Mouse (Mus musculus) limb, embryonic 10.5 days (tissue): ENCODE results near the gene Zdhhc6. TPM values are rescaled to one million over a fixed set of nuclear protein-coding genes. Genes with fewer than 3 reads are reported as not detected.

ENCODE experiments used
- polyA plus RNA-seq: library from polyadenylated mRNA; unstranded; fragments of >200 nt; fragmentation: Nextera tagmentation; extraction: Ambion mirVana; gene quantifications from 2 replicates; pipeline ENCODE4 v1.2.1, GENCODE M21; 2016

The Zdhhc6 gene
- polyA plus RNA-seq, 1 experiment from 2014 or later = 120 TPM

Other genes with a start within 250 kb of the Zdhhc6 start
- gene Gpam, start 188.8 kb downstream of the Zdhhc6 start, polyA plus RNA-seq = 15.8 and 16.2 TPM in 2 replicates
- gene Tectb, start 135.3 kb downstream of the Zdhhc6 start, polyA plus RNA-seq = not detected in 2 replicates
- gene Gucy2g, start 74.8 kb downstream of the Zdhhc6 start, polyA plus RNA-seq = not detected in 2 replicates
- gene Acsl5, start 64.1 kb downstream of the Zdhhc6 start, polyA plus RNA-seq = 15.4 and 25.6 TPM in 2 replicates
- 26.3 and 29.8 TPM in 2 replicates for gene Vti1a, start 263 bp upstream of the Zdhhc6 start, polyA plus RNA-seq